Mouse (Mus musculus): ENCODE results near the gene Lat. TPM values are rescaled to one million over a fixed set of nuclear protein-coding genes. Genes with fewer than 3 reads are reported as not detected.

The Lat gene
- total and polyA plus RNA-seq, 3 experiments = 0.34 to 4.4 (median 1.8) TPM

DNA sequence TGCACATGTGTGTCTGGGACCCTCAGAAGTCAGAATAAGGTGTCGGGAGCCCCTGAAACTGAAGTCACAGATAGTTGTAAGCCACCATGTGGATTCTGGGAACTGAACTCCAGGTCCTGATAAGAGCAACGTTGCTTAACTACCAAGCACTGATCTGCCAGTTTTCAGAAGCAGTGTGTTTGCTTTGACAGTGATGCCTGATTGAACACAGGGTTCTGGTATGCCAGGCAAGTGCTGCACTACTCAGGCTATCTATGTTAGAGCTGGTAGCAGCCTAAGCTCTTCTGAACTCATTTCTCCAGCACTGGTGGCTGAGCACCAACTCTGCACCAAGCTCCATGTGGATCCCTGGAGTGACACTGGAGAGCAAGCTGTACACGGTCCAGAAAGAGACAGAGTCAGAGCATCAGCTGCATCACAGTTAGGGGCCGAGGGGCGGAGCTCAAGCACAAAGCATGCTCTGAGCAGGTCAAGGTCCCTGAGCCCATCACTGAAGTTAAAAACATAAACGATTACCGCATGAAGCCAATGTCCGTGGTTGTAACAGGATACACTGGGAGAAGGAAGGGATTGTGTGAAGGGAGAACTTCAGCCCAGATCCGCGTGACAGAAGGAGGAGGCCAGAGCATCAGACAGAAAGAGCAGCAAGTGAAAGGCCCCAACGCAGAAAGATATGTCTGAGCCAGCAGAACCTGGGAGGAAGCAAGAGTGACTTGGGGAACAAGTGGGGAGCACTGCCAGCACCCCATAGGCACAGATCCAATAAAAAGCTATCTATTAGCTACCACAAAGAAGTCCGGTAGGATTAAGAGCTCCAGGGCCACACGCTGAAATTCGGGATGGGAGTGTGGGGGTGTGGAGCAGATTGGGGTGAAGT lies 14.4 kb downstream of the Lat start:
- no peaks in the 10 kb centered on the region for H3K4me1 ChIP-seq (ENCODE audit: control insufficient read depth, insufficient read depth, low read length)
- WGBS = 47% methylated on average over 14 of the region's 14 CpGs
- H3K4me3 ChIP-seq = no peak overlapping the region
- no peaks in the 10 kb centered on the region for H3K79me2 ChIP-seq (replicated peaks; ENCODE audit: control insufficient read depth, insufficient read depth, low read length)
- no peak for DNase-seq
- intact Hi-C loops (cut with DNase I) = no loop called here
- H3K36me3 ChIP-seq (ENCODE audit: control insufficient read depth, insufficient read depth, low read length) = no peaks in the 10 kb centered on the region
- TF ChIP-seq EP300 (IDR thresholded peaks at IDR 0.05; ENCODE audit: insufficient read depth, low read depth, low read length) = no peak
- TF ChIP-seq POLR2A (IDR thresholded peaks at IDR 0.05; ENCODE audit: insufficient read depth, low read depth, low read length) = no peak
- TF ChIP-seq CTCF (IDR thresholded peaks at IDR 0.05) = no peak
- no peak overlapping the region for H3K27ac ChIP-seq
- H3K9ac ChIP-seq (ENCODE audit: low read depth, low read length) = no peak overlapping the region
- H3K27me3 ChIP-seq (ENCODE audit: control insufficient read depth, insufficient read depth, low read length) = no peaks in the 10 kb centered on the region

DNA sequence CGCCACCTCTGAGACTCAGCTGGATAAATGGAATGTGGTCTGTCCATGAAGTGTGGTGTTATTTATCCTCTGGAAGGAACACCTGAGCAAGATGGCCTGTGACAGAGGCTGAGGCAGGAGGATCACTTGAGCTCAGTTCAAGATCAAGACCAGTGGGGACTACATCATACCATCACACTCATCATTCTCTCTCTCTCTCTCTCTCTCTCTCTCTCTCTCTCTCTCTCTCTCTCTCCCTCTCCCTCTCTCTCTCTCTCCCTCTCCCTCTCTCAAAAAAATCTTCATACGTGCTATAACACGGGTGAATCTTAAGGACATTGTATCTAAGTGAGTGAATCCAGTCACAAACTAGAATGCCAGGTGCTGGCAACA lies 15.4 kb downstream of the Lat start:
- H3K9ac ChIP-seq (ENCODE audit: low read depth, low read length) = no peak overlapping the region
- H3K4me3 ChIP-seq = no peak overlapping the region
- H3K27me3 ChIP-seq (ENCODE audit: control insufficient read depth, insufficient read depth, low read length) = peaks cover 2% of the 10 kb centered on the region; the same call in 1 of the 2 replicates
- no peaks in the 10 kb centered on the region for H3K4me1 ChIP-seq (ENCODE audit: control insufficient read depth, insufficient read depth, low read length)
- no peak for DNase-seq
- no peak overlapping the region for H3K27ac ChIP-seq
- 75% methylated on average over 3 of the region's 3 CpGs for WGBS
- H3K36me3 ChIP-seq (ENCODE audit: control insufficient read depth, insufficient read depth, low read length) = no peaks in the 10 kb centered on the region
- intact Hi-C loops (cut with DNase I) = no loop called here
- H3K79me2 ChIP-seq (replicated peaks; ENCODE audit: control insufficient read depth, insufficient read depth, low read length) = no peaks in the 10 kb centered on the region
- no peak for TF ChIP-seq POLR2A (IDR thresholded peaks at IDR 0.05; ENCODE audit: insufficient read depth, low read depth, low read length)

DNA sequence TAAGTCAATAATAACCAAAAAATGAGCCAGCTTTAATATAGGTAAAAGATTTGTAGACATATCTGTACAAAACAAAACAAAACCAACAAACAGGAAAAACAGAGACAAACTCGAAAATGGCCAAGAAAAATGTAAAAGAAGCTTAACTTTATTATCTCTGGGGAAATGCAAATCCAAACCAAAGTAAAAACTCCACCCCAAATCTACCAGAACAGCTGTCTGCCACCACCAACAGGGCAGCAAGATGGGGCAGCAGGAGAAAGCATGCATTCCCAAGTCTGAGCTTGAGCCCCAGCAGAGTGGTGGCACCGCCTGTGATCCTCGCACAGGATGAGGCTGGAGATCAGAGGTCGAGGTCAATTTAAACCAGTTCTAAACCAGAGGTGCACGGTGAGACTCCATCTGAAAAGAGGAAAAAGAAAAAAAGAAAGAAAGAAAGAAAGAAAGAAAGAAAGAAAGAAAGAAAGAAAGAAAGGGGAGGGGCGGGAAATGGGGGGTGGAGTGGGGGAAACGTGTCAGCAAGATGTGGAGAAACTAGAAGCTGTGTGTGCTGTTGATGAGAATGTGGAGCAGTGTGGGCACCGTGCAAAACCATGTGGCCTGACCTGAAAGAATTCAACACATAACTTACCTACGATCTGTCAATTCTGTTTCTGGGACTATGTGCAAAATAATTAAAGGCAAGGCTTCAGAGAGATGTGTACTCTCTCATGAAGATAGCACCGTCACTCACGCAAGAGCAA lies 15.9 kb downstream of the Lat start:
- Histone ChIP-seq H3K4me3 (no peak overlapping the region), H3K79me2 (replicated peaks; ENCODE audit: control insufficient read depth, insufficient read depth, low read length) (no peaks in the 10 kb centered on the region), H3K36me3 (ENCODE audit: control insufficient read depth, insufficient read depth, low read length) (no peaks in the 10 kb centered on the region), H3K9ac (ENCODE audit: low read depth, low read length) (no peak overlapping the region), H3K4me1 (ENCODE audit: control insufficient read depth, insufficient read depth, low read length) (no peaks in the 10 kb centered on the region), H3K27ac (no peak overlapping the region), H3K27me3 (ENCODE audit: control insufficient read depth, insufficient read depth, low read length) (peaks cover 2% of the 10 kb centered on the region; the same call in 1 of the 2 replicates)
- 74% methylated on average over 11 of the region's 11 CpGs for WGBS
- no peak for DNase-seq
- intact Hi-C loops (cut with DNase I) = no loop called here
- TF ChIP-seq CTCF (IDR thresholded peaks at IDR 0.05) (no peak), EP300 (IDR thresholded peaks at IDR 0.05; ENCODE audit: insufficient read depth, low read depth, low read length) (no peak), POLR2A (IDR thresholded peaks at IDR 0.05; ENCODE audit: insufficient read depth, low read depth, low read length) (no peak)

DNA sequence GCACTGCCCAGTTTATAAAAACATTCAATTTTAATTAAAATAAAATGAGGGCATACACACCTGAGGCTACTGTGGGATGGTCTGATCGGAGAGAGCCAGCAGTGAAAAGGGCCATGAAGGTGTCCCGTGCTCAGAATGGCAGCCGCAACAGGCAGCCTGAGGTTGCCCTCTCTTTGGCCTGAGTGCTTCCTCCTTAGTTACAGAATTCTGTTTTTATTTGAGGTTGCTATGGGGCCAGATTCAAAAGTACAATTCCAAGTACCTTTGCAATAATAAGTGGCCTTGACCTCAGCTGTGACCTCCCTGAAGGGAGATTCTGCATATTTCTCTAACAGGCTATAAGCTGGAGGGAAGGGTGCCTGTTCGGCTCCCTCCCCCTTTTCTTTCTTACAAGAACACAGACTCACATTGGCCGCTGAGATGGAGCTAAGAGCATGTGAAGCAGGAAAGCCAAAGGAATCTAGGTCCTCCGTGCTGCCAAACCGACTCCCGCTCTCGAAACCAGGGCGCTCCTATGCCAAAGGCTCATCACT lies 17.9 kb downstream of the Lat start:
- no peaks in the 10 kb centered on the region for H3K79me2 ChIP-seq (replicated peaks; ENCODE audit: control insufficient read depth, insufficient read depth, low read length)
- TF ChIP-seq CTCF (IDR thresholded peaks at IDR 0.05) (no peak), EP300 (IDR thresholded peaks at IDR 0.05; ENCODE audit: insufficient read depth, low read depth, low read length) (no peak), POLR2A (IDR thresholded peaks at IDR 0.05; ENCODE audit: insufficient read depth, low read depth, low read length) (no peak)
- 52% methylated on average over 10 of the region's 10 CpGs for WGBS

DNA sequence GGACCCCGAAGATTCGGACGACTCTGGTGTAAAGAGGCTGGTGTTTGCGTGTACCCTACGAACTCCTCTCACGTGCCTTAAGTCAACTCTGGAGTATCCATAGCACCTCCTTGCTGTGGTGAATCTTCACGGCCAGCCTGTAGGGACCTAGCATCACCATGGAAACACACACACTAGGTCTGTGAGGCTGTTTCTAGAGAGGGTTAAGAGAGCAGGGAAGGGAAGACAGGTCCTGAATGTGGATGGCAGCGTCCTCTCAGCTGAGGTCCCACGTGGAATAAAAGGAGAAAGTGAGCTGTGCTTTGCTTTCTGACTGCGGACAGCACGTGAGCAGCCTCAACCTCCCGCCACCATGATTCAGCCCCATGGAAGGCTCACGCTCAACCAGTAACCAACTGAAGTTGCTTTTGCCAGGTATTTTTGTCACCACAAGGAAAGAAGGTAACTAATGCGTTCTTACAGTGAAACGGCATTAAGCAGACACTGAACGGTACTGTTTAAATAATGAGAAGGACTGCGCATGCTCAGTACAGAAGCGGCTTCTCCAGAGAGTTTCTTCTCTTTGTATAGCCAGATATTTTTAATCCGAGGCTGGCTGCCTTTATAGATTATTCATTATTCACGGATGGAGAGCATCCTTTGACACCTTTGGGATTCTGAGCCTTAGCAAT lies 18.5 kb downstream of the Lat start:
- no peak overlapping the region for H3K9ac ChIP-seq (ENCODE audit: low read depth, low read length)
- H3K27ac ChIP-seq = no peak overlapping the region
- no peaks in the 10 kb centered on the region for H3K79me2 ChIP-seq (replicated peaks; ENCODE audit: control insufficient read depth, insufficient read depth, low read length)
- no peak overlapping the region for H3K4me3 ChIP-seq
- WGBS = 67% methylated on average over 20 of the region's 20 CpGs
- no peak for TF ChIP-seq POLR2A (IDR thresholded peaks at IDR 0.05; ENCODE audit: insufficient read depth, low read depth, low read length)
- no peak for TF ChIP-seq CTCF (IDR thresholded peaks at IDR 0.05)
- TF ChIP-seq EP300 (IDR thresholded peaks at IDR 0.05; ENCODE audit: insufficient read depth, low read depth, low read length) = no peak
- intact Hi-C loops (cut with DNase I) = no loop called here
- no peaks in the 10 kb centered on the region for H3K4me1 ChIP-seq (ENCODE audit: control insufficient read depth, insufficient read depth, low read length)
- H3K27me3 ChIP-seq (ENCODE audit: control insufficient read depth, insufficient read depth, low read length) = peaks cover 2% of the 10 kb centered on the region; the same call in 1 of the 2 replicates
- DNase-seq = no peak
- H3K36me3 ChIP-seq (ENCODE audit: control insufficient read depth, insufficient read depth, low read length) = no peaks in the 10 kb centered on the region

More for the DNA sequence above, 17.9 kb downstream of the Lat start:
- Histone ChIP-seq H3K27ac (no peak overlapping the region), H3K9ac (ENCODE audit: low read depth, low read length) (no peak overlapping the region), H3K4me1 (ENCODE audit: control insufficient read depth, insufficient read depth, low read length) (no peaks in the 10 kb centered on the region), H3K27me3 (ENCODE audit: control insufficient read depth, insufficient read depth, low read length) (peaks cover 2% of the 10 kb centered on the region; the same call in 1 of the 2 replicates), H3K36me3 (ENCODE audit: control insufficient read depth, insufficient read depth, low read length) (no peaks in the 10 kb centered on the region), H3K4me3 (no peak overlapping the region)
- intact Hi-C loops (cut with DNase I) = no loop called here
- DNase-seq = no peak
